Mouse (Mus musculus) forelimb bud, embryonic 11.5 days (tissue): ENCODE results near the gene Hdac1.
"Not testable (repeated sequence)": the region's sequence is repeated elsewhere in the genome, so short reads cannot be mapped to it uniquely, and the experiment has no call there.

Source experiments
- DNase-seq: peaks from one replicate; pipeline ENCODE4 v3.0.0-alpha.2; 2012; ENCODE audit warnings: low read depth, low spot score

The Hdac1 gene

GRCm38 (mm10) chr4:129558321-129558955 is 15.9 kb upstream of the Hdac1 start:
- DNase-seq, result no peak

DNA sequence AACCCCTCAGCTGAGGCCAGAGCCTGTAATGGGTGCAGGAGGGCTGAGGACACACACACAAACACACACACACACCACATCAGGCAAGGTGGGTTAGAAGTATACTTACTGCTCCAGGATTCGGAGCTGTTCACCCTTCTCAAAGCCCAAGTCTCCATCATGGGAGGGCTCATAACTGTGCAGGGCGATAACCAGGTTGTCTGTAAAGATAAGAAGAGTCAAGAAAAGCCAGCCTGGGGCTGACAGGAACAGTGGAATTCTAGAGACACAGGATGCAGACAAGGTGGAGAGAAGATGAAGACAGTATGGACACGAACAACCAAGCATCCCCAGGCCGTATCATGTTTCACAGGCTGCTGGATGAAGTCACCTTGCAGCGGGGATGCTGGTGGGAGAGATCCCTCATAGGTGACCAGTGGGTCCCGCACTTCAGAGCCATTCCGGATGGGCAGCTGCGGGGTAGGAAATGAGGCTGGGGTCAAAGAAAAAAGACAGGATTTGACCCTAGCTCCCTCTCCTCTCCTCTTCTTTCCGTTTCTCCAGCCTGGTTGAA is 14.8 kb upstream of the Hdac1 start:
- DNase-seq, result no peak

- peak; percentile 90 for DNase-seq
These were observed 14.2 kb upstream of the Hdac1 start for GRCm38 (mm10) chr4:129556532-129557223.

- DNase-seq, result no peak
These were observed 13.5 kb upstream of the Hdac1 start for GRCm38 (mm10) chr4:129555862-129556531.

GRCm38 (mm10) chr4:129555421-129555861 is 12.9 kb upstream of the Hdac1 start:
- DNase-seq, result peak; percentile 68

DNA sequence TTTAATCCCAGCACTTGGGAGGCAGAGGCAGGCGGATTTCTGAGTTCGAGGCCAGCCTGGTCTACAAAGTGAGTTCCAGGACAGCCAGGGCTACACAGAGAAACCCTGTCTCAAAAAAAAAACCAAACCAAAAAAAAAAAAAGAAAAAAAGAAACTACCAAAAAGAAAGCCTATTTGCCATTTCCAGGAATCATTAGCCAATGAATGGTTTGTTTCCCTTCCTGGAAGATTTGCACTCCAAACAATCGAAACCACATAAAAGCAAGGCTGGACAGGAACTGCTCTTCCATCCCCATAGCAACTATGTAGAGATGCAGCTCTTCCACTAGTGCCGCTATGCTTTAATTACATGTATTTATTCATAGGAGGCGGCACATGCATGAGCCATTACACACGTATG is 12.0 kb upstream of the Hdac1 start:
- DNase-seq, result not testable (repeated sequence)

GRCm38 (mm10) chr4:129550295-129550694 is 7.8 kb upstream of the Hdac1 start:
- no peak for DNase-seq

GRCm38 (mm10) chr4:129549306-129549705 is 6.8 kb upstream of the Hdac1 start:
- DNase-seq, result no peak

- DNase-seq, result not testable (repeated sequence)
These were observed 5.1 kb upstream of the Hdac1 start for GRCm38 (mm10) chr4:129547631-129548030.

GRCm38 (mm10) chr4:129544106-129544505 is 1.6 kb upstream of the Hdac1 start:
- DNase-seq, result no peak

GRCm38 (mm10) chr4:129541868-129542591 is 483 bp downstream of the Hdac1 start:
- DNase-seq, result peak; percentile 36

DNA sequence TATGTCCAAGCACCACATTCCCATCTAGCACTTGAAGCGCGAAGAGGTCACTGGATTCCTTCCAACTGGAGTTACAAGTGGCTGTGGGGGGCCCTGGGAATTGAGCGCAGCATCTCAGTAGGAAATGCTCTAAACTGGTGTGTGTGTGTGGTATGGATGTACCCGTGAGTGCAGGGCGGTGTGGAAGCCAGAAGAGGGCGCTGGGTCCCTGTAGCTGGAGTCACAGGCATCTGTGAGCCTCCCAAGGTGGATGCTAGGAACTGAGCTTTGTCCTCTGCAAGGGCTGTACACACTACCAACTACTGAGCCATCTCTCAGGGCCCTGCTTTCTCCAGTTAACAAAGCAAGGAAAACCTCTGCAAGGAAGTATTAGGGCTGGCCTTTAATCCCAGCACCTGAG is 2.5 kb downstream of the Hdac1 start:
- DNase-seq, result no peak

- not testable (repeated sequence) for DNase-seq
These were observed 13.6 kb downstream of the Hdac1 start for GRCm38 (mm10) chr4:129528901-129529300.

DNA sequence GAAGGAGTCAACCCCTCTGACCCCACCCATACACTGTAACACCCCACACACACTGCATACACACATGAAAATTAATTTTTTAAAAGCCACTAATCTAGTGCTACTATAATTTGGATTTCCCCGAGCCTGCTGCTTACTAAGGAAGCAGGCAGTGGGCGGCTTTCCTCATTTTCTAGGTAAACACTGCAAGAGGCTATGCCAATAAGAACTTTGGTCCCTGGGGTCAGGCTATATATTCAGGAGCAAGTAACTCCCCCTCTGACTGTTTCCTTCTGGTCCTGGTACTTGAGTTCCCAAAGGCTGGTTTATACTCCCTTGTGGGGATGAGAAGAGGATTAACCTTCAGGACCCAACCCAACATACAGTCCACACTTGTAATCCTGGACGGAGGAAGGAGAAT is 16.6 kb downstream of the Hdac1 start:
- no peak for DNase-seq

- DNase-seq, result no peak
These were observed 17.2 kb downstream of the Hdac1 start for GRCm38 (mm10) chr4:129525338-129525737.

- no peak for DNase-seq
These were observed 24.0 kb downstream of the Hdac1 start for GRCm38 (mm10) chr4:129518519-129518918.

- DNase-seq, result no peak
These were observed 25.6 kb downstream of the Hdac1 start for GRCm38 (mm10) chr4:129516925-129517324.

- peak; percentile 73 for DNase-seq
These were observed 28.1 kb downstream of the Hdac1 start for GRCm38 (mm10) chr4:129514300-129514898.

DNA sequence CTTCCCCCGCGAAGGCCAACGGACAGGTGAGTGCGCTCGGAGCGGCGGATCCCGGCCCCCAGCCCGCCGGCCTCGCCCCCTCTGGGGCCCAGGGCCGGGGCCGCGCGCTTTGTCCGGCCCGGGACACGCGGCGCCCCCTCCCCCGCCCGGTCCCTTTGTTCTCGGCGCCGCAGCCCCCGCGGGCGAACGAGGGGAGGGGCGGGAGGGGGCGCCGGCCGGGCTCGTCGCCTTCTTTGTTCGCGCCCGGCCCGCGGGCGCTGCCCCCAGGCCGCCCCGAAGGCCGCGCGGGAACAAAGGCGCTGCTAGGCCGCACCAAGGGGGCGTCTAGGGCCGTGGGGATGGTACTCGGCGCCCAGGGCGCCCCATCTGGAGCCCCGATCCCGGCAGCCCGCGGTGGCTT is 28.6 kb downstream of the Hdac1 start:
- no peak for DNase-seq

- peak; percentile 82 for DNase-seq
These were observed 29.3 kb downstream of the Hdac1 start, which contains the start of gene Marcksl1 for GRCm38 (mm10) chr4:129513086-129513767. TSS of gene Marcksl1 (plus strand) at chr4:129513581.
